Mouse (Mus musculus): ENCODE results near the gene Pacsin3. TPM values are rescaled to one million over a fixed set of nuclear protein-coding genes. Genes with fewer than 3 reads are reported as not detected.

Pacsin3 gene
- 0.62 TPM for polyA plus RNA-seq (2017; shearing (Covaris generic))

DNA sequence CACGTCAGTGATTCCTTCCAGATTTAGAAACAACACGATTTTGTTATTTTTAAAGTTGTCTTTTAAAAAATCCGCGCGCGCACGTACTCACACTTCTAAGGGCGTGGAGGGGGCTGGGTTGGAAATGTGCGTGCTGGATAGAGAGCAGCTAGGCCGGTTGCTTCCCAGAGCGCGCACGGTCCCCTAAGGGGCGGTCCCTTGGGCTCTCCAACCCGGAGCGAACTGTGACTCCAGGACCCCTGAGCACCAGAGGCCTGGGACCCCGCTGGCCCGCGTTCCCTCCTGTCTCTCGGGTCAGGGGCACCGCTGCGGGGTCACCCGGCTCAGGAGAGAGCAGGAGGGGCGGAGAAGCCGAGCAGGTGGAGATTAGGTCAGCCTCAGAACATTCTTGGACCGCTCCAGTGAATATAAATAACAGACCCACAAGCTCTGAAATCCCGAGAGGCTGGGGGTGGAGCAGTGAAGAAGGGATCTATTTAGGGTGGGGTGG is at the start of gene Pacsin3:
Gene Pacsin3, plus strand, starts transcription at position 294 of the 490 bp plus-strand sequence.

DNA sequence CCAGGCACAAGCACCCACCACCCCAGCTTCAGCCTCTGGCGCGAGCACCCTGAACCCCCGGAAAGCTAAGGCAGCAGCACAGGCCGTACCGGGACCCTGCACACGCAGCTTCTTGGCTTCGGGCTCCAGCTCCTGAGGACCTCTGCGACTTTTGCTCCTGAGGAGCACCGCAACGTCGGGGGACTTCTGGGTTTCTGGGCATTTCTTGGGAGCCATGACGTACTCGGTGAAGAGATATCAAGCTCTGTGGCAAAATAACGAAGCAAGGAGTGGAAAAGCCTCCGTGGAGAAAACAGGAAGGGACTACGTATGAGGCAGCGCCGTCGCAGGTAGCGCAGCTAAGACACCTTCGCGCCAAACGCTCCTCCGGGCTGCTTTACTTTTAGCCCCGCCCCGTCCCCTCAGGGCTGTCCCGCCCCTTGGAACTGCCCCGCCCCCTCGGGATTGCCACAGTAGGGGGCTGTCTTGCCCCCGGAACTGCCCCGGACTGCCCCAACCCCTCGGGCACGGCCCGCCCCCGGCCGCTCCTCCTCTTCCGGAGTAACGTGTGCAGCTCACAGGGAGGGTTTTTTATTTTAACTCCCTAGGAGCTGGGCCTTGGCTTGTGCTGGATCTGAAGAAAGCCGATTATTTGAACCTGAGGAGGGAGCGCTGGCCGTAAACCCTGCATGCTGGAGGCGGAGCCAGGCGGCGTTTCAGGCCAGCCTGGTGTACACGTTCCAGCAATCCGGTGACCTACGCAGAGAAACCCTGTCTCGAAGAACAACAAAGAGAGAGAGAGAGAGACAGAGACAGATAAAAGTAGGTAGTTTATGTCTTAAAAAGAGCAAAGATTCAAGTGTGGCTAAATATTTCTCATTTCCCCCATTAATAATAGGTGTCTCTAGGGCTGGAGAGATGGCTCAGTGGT is 18.9 kb upstream of the Pacsin3 start, which contains the start of gene Ddb2:
Gene Ddb2, minus strand, starts transcription at position 382 of the 910 bp plus-strand sequence.

DNA sequence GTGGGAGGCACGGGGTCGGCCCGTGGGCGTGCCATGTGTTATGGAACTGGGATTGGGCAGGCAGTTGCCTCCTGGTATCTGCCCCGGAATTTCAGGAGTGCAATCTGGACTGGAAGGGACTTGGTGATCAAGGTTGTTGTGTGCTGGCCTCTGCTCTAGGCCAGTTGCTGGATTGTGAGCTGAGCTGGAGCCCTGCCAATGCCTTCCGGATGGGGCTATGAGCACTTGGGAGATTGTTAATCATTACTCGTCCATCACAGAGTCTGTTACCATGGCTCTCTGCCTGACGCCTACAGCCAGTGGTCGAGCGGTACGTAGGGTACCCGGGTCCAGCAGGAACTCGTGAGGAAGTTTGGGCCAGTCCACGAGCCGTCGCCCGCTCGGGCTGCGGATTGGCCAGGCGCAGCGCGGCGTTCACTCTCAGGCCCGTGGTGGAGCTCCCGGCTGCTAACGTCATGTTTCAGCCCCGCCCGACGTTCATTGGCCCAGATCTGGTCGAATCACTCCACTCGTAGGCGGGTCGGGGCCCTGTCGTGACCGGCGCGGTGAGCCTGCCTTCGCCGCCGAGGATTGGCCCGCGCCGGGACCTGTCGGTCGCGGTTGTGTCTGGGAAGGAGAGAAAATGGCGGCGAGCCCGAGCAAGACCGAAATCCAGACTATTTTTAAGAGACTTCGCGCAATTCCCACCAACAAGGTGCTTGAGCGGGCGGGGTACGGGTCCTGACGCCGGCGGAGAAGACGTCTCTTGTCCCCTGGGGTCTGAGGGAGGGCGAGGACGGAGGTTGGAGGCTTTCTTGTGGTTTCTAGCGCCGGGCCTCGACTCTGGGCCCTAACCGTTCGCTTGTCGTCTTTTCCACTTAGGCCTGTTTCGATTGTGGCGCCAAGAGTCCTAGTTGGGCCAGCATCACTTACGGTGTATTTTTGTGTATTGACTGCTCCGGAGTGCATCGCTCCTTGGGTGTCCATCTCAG is 9.2 kb downstream of the Pacsin3 start, which contains the start of gene Arfgap2:
Gene Arfgap2, plus strand, starts transcription at position 264 of the 971 bp plus-strand sequence.

Other genes starting within 250 kb of the Pacsin3 start
- 0.70 TPM for gene Rapsn, start 220.3 kb upstream of the Pacsin3 start, polyA plus RNA-seq (2017; shearing (Covaris generic))
- gene Psmc3, start 201.9 kb upstream of the Pacsin3 start, polyA plus RNA-seq (2017; shearing (Covaris generic)): 189 TPM
- 17.6 TPM for gene Slc39a13, start 185.5 kb upstream of the Pacsin3 start, polyA plus RNA-seq (2017; shearing (Covaris generic))
- gene Spi1, start 173.6 kb upstream of the Pacsin3 start, polyA plus RNA-seq (2017; shearing (Covaris generic)): not detected
- 0.09 TPM for gene Mybpc3, start 137.8 kb upstream of the Pacsin3 start, polyA plus RNA-seq (2017; shearing (Covaris generic))
- gene Madd, start 72.1 kb upstream of the Pacsin3 start, polyA plus RNA-seq (2017; shearing (Covaris generic)): 254 TPM
- 1.5 TPM for gene Nr1h3, start 53.1 kb upstream of the Pacsin3 start, polyA plus RNA-seq (2017; shearing (Covaris generic))
- gene Acp2, start 53.1 kb upstream of the Pacsin3 start, polyA plus RNA-seq (2017; shearing (Covaris generic)): 5.4 TPM
- 124 TPM for gene Ddb2, start 19.0 kb upstream of the Pacsin3 start, polyA plus RNA-seq (2017; shearing (Covaris generic))
- 112 TPM for gene Arfgap2, start 9.0 kb downstream of the Pacsin3 start, polyA plus RNA-seq (2017; shearing (Covaris generic))
- gene 1110051M20Rik, start 188.8 kb downstream of the Pacsin3 start, polyA plus RNA-seq (2017; shearing (Covaris generic)): 8.6 TPM
- gene Lrp4, start 201.6 kb downstream of the Pacsin3 start, polyA plus RNA-seq (2017; shearing (Covaris generic)): not detected